Mouse (Mus musculus): ENCODE results near the gene Ncor1.

DNA sequence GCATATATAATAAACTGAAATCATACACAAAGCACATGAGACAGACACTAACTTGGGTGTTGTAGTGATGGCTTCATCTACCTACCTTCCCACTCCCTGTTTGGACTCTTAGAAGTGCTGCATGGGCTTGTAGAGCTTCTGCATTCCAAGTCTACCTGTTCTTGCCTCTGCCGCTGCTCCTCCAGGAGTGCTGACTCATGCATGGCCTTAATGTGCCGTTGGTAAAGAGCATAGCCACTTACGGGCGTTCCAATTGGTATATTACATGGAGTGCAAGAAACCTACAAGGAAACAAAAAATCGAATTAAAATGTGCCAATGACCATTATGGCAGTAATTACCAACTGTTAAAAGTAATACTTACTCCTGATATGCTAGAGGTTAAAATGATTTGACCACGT, 91.5 kb downstream of the Ncor1 start:
- no peak for TF ChIP-seq CTCF (IDR thresholded peaks at IDR 0.05; ENCODE audit: low read depth, low read length)
- no peak for TF ChIP-seq POLR2A (IDR thresholded peaks at IDR 0.05; ENCODE audit: borderline replicate concordance, low read depth, low read length)
